Mouse (Mus musculus): ENCODE measurements around the gene Aldh3b3. TPM values are rescaled to one million over a fixed set of nuclear protein-coding genes. Genes with fewer than 3 reads are reported as not detected.
A peak's percentile ranks its signal among the peaks of the same experiment; 100 is the strongest.

Aldh3b3 gene
- total and polyA plus RNA-seq, 3 experiments: not detected

DNA sequence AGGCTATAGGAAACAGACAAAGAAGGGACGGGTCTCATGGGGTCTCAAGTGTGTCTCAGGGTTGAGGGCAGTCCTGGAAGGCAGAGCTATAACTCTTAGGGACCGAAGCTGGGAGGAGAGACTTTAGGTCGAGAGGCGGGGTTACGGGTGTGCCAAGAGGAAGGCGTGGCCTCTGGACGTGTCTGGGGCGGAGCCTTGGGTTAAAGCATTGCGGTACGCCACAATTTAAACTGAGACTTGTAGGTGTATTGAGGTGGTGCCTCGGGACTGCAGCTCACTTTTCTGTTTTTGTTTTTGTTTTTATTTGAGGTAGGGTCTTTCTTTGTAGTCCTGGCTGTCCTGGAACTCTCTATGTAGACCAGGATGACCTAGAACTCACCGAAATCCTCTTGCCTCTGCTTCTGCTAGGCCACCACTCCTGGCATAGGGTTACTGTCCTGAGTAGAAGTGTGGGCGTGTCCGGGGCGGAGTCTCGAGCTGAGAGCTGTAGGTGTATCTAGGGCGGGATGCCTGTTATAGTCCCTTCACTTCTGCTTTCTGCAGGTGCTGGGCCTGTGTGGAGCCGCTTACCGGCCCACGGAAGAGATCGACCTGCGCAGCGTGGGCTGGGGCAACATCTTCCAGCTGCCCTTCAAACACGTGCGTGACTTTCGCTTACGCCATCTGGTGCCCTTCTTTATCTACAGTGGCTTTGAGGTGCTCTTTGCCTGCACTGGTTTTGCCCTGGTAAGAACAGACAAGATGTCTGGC, 15.3 kb upstream of the Aldh3b3 start (continued):
- TF ChIP-seq CTCF (conservative IDR thresholded peaks at IDR 0.05 in 1 of 2, IDR thresholded peaks at IDR 0.05 in 1 of 2; ENCODE audit: low read depth in 2 of 2, low read length in 2 of 2) (peak in 1 of 2 experiments; percentile 21; a peak in 1 of 4 replicates), KAT2A (IDR thresholded peaks at IDR 0.05; ENCODE audit: insufficient replicate concordance, low read length) (no peak), NRF1 (IDR thresholded peaks at IDR 0.05; ENCODE audit: low read depth, low read length) (peak; percentile 61), JUN (IDR thresholded peaks at IDR 0.05; ENCODE audit: insufficient read depth, low read depth, low read length) (no peak), PAX5 (IDR thresholded peaks at IDR 0.05; ENCODE audit: low read length) (no peak), MEF2A (IDR thresholded peaks at IDR 0.05; ENCODE audit: borderline replicate concordance, low read depth, low read length) (peak; percentile 30; the same call in 1 of the 2 replicates), MYC (IDR thresholded peaks at IDR 0.05; ENCODE audit: low read depth, low read length) (peak; percentile 89), NELFE (IDR thresholded peaks at IDR 0.05; ENCODE audit: low read depth, low read length) (no peak), USF2 (conservative IDR thresholded peaks at IDR 0.05; ENCODE audit: low read depth, low read length) (no peak), POLR2A (IDR thresholded peaks at IDR 0.05; ENCODE audit: low read depth, low read length) (peak; percentile 60; the same call in 1 of the 2 replicates), EP300 (IDR thresholded peaks at IDR 0.05; ENCODE audit: low read length) (no peak), ZKSCAN1 (IDR thresholded peaks at IDR 0.05; ENCODE audit: borderline replicate concordance, low read depth, low read length) (no peak), ZC3H11A (IDR thresholded peaks at IDR 0.05; ENCODE audit: low read depth, low read length) (no peak), MAFK (IDR thresholded peaks at IDR 0.05; ENCODE audit: insufficient replicate concordance, low read length) (no peak), GABPA (IDR thresholded peaks at IDR 0.05; ENCODE audit: insufficient replicate concordance, low read depth, low read length) (no peak), IRF4 (IDR thresholded peaks at IDR 0.05; ENCODE audit: low read depth, low read length) (peak; percentile 47; the same call in 1 of the 2 replicates)

DNA sequence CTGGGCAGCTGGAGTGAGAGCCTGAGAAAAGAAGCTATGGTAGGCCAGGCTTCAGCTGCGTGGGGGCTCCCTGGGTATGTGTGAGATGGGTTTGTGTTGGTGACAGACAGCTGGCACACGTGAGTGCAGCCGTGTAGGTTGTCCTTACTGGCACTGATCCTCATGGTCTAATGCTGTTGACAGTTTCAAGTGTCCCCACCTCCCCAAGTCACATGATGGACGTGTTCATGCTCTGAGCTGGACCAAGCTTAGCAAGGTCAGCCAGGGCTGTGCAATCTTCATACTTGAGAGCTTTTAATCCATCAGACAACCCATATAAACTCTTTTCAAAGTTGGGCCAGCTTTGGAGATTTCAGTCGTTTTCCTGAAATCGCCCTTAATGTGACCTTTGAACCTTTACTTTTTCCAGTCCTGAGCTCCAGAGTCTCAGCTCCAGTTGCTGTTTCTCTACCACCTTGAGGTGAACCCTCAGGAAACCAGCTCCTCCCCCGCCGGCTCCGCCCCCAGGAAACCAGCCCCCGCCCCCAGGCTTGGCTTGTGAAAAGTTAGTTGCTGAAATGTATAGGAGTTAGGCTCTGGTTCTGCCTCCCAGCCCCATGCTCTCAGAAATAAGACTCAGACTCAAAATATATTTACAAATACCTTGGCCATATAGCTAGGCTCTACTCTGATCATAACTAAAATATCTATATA, 12.4 kb upstream of the Aldh3b3 start:
- H3K9ac ChIP-seq (ENCODE audit: insufficient read depth, low read depth): no peak overlapping the region
- no peaks in the 10 kb centered on the region for H3K27me3 ChIP-seq (replicated peaks)
- H3K79me2 ChIP-seq (replicated peaks; ENCODE audit: control insufficient read depth, extremely low read depth, insufficient read depth, poor library complexity, severe bottlenecking): no peaks in the 10 kb centered on the region
- peaks cover 53 to 89% of the 10 kb centered on the region in 2 experiments for H3K36me3 ChIP-seq (replicated peaks in 1 of 2; ENCODE audit: control insufficient read depth in 1 of 2, insufficient read depth in 1 of 2, low read length in 1 of 2)
- in situ Hi-C loops (cut with MboI; ENCODE audit: low pct_ligation_motif_present, low pct_unique_long_range_greater_than_20kb, low sequenced_read_pairs) (no loop called here), dilution Hi-C loops (cut with MboI; ENCODE audit: extremely low pct_ligation_motif_present, extremely low pct_unique_long_range_greater_than_20kb, low sequenced_read_pairs) (no loop called here)
- peaks cover 20 to 57% of the 10 kb centered on the region in 2 experiments for H3K4me1 ChIP-seq (ENCODE audit: control insufficient read depth in 1 of 2, insufficient read depth in 2 of 2)
- no peak for TF ChIP-seq EP300 (IDR thresholded peaks at IDR 0.05; ENCODE audit: low read length)
- TF ChIP-seq HCFC1 (IDR thresholded peaks at IDR 0.05; ENCODE audit: low read depth, low read length): no peak
- no peak for DNase-seq (ENCODE audit: extremely low read depth)
- H3K4me2 ChIP-seq (ENCODE audit: insufficient read depth, low read depth, poor library complexity, severe bottlenecking): no peak overlapping the region
- H3K27ac ChIP-seq (ENCODE audit: insufficient read depth, low read depth): peak overlapping the region; percentile 28; the same call in 1 of the 2 replicates
- H3K9me3 ChIP-seq (replicated peaks; ENCODE audit: low read length): no peaks in the 10 kb centered on the region
- H3K4me3 ChIP-seq (replicated peaks in 1 of 3; ENCODE audit: low read depth in 2 of 3, low read length in 2 of 3, poor library complexity in 1 of 3): no peak overlapping the region
